Mouse (Mus musculus) embryo, embryonic 10.5 days (tissue): Measurements from ENCODE around the gene Tpp1.

Source experiments
- DNase-seq: peaks from one replicate; pipeline ENCODE4 v3.0.0-alpha.2; 2015; ENCODE audit warnings: low spot score

The Tpp1 gene

GRCm38 (mm10) chr7:105728701-105729428, 23.2 kb downstream of the Tpp1 start:
- no peak for DNase-seq

GRCm38 (mm10) chr7:105726980-105727325, 25.1 kb downstream of the Tpp1 start:
- no peak for DNase-seq

- DNase-seq, result peak; percentile 83
Measured at GRCm38 (mm10) chr7:105726144-105726979, 25.7 kb downstream of the Tpp1 start.

GRCm38 (mm10) chr7:105721916-105722315, 30.1 kb downstream of the Tpp1 start:
- no peak for DNase-seq

GRCm38 (mm10) chr7:105715366-105715765, 36.7 kb downstream of the Tpp1 start:
- DNase-seq, result no peak

GRCm38 (mm10) chr7:105708733-105709132, 43.3 kb downstream of the Tpp1 start:
- no peak for DNase-seq

GRCm38 (mm10) chr7:105703816-105704215, 48.2 kb downstream of the Tpp1 start:
- no peak for DNase-seq

- DNase-seq, result no peak
Measured at GRCm38 (mm10) chr7:105703184-105703583, 48.9 kb downstream of the Tpp1 start.
